Mouse (Mus musculus): Measurements from ENCODE around the gene Vps37c.

DNA sequence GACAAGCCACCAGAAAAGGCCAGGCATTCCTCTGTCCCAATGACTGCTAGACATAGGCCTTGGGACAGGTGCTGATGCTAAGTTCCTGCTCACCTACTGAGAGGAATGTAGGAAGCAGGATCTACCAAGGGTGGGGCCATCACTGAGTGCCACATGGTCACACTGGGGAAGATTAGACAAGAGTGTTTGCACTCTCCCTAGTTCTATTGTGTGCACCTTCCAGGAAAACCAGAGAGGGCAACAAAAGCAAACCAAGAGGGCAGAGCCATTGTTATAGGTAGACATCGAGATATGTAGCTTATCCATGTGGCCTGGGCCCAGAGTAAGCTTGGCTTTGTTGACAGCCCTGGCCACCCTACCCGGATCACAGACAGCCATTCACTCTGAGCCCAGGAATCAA, 2.8 kb upstream of the Vps37c start:
- TF ChIP-seq CTCF (conservative IDR thresholded peaks at IDR 0.05; ENCODE audit: insufficient read depth, insufficient read length, low read depth, low read length) (no peak), POLR2A (IDR thresholded peaks at IDR 0.05; ENCODE audit: low read depth, low read length) (no peak)
